Mouse (Mus musculus) liver, postnatal 0 days (tissue): Measurements from ENCODE around the gene Dpagt1.

Source experiments
- CTCF ChIP-seq: sonication (generic); IDR thresholded peaks from 2 replicates; pipeline ENCODE4 v1.5.1; 2016; ENCODE audit warnings: antibody characterized with exemption, low read depth
- EP300 ChIP-seq: IDR thresholded peaks from 2 replicates; pipeline ENCODE4 v1.6.1; 2016; ENCODE audit warnings: antibody characterized with exemption, low read depth, mild to moderate bottlenecking

DNA sequence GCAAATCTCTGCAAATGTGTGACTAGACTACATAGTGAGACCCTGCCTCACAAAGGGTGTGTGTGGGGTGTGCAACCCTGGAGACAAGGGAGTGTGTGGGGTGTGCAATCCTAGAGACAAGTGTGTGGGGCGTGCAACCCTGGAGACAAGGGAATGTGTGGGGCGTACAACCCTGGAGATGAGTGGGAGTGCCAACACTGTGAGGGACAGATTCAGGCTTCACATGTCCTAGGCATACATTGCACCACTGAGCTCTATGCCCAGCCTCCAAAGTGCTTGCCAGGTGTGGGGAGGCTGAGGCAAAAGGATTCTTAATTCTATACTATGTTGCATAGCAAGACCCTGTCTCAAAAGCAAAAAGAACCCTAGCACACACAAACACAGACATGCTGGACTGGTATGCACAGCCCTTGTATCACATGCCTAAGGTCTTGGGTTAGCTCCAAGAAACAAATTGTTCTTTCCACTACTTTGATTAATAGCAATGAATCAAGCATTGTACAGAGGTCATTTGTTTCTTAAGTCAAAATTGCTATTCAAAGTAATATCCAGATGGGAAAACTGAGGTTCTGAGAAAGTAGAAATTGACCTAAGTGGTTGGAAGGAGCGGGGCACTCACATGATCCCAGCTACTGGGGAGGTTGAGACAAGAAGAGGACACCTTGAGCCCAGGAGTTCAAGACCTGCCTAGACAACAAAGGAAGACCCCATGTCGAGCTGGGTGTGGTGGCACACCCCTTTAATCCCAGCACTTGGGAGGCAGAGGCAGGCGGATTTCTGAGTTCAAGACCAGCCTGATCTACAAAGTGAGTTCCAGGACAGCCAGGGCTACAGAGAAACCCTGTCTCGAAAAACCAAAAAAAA lies 20.0 kb downstream of the Dpagt1 start:
- no peak for TF ChIP-seq CTCF
- TF ChIP-seq EP300 = no peak
